Mouse (Mus musculus) thymus, postnatal 14 days (tissue): Measurements from ENCODE around the gene Pcnx.

Source experiments
- DNase-seq: peaks from one replicate; pipeline ENCODE4 v3.0.0; 2021

Gene Pcnx

GRCm38 (mm10) chr12:81907741-81908357 lies 48.0 kb downstream of the Pcnx start:
- no peak for DNase-seq

GRCm38 (mm10) chr12:81910439-81910838 lies 50.6 kb downstream of the Pcnx start:
- DNase-seq, result no peak

- peak; percentile 80 for DNase-seq
Measured at GRCm38 (mm10) chr12:81915176-81915950, 55.5 kb downstream of the Pcnx start.

GRCm38 (mm10) chr12:81918346-81918745 lies 58.5 kb downstream of the Pcnx start:
- no peak for DNase-seq

GRCm38 (mm10) chr12:81918886-81919285 lies 59.1 kb downstream of the Pcnx start:
- no peak for DNase-seq

GRCm38 (mm10) chr12:81920027-81920426 lies 60.2 kb downstream of the Pcnx start:
- DNase-seq, result no peak

GRCm38 (mm10) chr12:81920614-81921013 lies 60.8 kb downstream of the Pcnx start:
- no peak for DNase-seq

- no peak for DNase-seq
Measured at GRCm38 (mm10) chr12:81921785-81922184, 62.0 kb downstream of the Pcnx start.

GRCm38 (mm10) chr12:81922838-81923237 lies 63.0 kb downstream of the Pcnx start:
- no peak for DNase-seq

GRCm38 (mm10) chr12:81927163-81927562 lies 67.3 kb downstream of the Pcnx start:
- DNase-seq, result no peak

- no peak for DNase-seq
Measured at GRCm38 (mm10) chr12:81927643-81928381, 68.0 kb downstream of the Pcnx start.

GRCm38 (mm10) chr12:81928382-81928770 lies 68.6 kb downstream of the Pcnx start:
- DNase-seq, result no peak

GRCm38 (mm10) chr12:81932015-81932414 lies 72.2 kb downstream of the Pcnx start:
- DNase-seq, result no peak

GRCm38 (mm10) chr12:81933430-81933829 lies 73.6 kb downstream of the Pcnx start:
- no peak for DNase-seq

- no peak for DNase-seq
Measured at GRCm38 (mm10) chr12:81934510-81934909, 74.7 kb downstream of the Pcnx start.

GRCm38 (mm10) chr12:81936066-81936465 lies 76.2 kb downstream of the Pcnx start:
- DNase-seq, result no peak

- peak; percentile 14 for DNase-seq
Measured at GRCm38 (mm10) chr12:81941191-81941590, 81.4 kb downstream of the Pcnx start.

GRCm38 (mm10) chr12:81943331-81944062 lies 83.7 kb downstream of the Pcnx start:
- DNase-seq, result no peak

- no peak for DNase-seq
Measured at GRCm38 (mm10) chr12:81949026-81949425, 89.2 kb downstream of the Pcnx start.

GRCm38 (mm10) chr12:81950016-81950415 lies 90.2 kb downstream of the Pcnx start:
- no peak for DNase-seq

GRCm38 (mm10) chr12:81958351-81958750 lies 98.5 kb downstream of the Pcnx start:
- DNase-seq, result no peak

GRCm38 (mm10) chr12:81965416-81965815 lies 105.6 kb downstream of the Pcnx start:
- no peak for DNase-seq
